Mouse (Mus musculus): ENCODE data around the gene Gm10277. TPM values are rescaled to one million over a fixed set of nuclear protein-coding genes. Genes with fewer than 3 reads are reported as not detected.

Gene Gm10277
- polyA plus RNA-seq, 1 experiment from 2014 or later = 2.0 TPM

- WGBS = 74% methylated on average over 7 of the region's 7 CpGs
- Histone ChIP-seq H3K27me3 (ENCODE audit: insufficient read depth, poor library complexity, severe bottlenecking) (no peaks in the 10 kb centered on the region), H3K36me3 (no peaks in the 10 kb centered on the region), H3K4me1 (replicated peaks) (peaks cover 40% of the 10 kb centered on the region), H3K4me3 (no peak overlapping the region), H3K9me3 (no peaks in the 10 kb centered on the region), H3K27ac (peak overlapping the region; percentile 83)
- DNase-seq (ENCODE audit: low spot score) = no peak
These were observed 5.0 kb upstream of the Gm10277 start for GRCm38 (mm10) chr11:77792566-77792909.

GRCm38 (mm10) chr11:77791752-77792565, 4.4 kb upstream of the Gm10277 start:
- H3K4me3 ChIP-seq = no peak overlapping the region
- no peaks in the 10 kb centered on the region for H3K27me3 ChIP-seq (ENCODE audit: insufficient read depth, poor library complexity, severe bottlenecking)
- H3K27ac ChIP-seq = peak overlapping the region; percentile 74
- H3K36me3 ChIP-seq = no peaks in the 10 kb centered on the region
- WGBS = 57% methylated on average over 12 of the region's 12 CpGs
- peaks cover 40% of the 10 kb centered on the region for H3K4me1 ChIP-seq (replicated peaks)
- no peak for DNase-seq (ENCODE audit: low spot score)
- no peaks in the 10 kb centered on the region for H3K9me3 ChIP-seq

GRCm38 (mm10) chr11:77791241-77791727, 3.7 kb upstream of the Gm10277 start:
- no peaks in the 10 kb centered on the region for H3K27me3 ChIP-seq (ENCODE audit: insufficient read depth, poor library complexity, severe bottlenecking)
- WGBS = 33% methylated on average over 8 of the region's 8 CpGs
- peaks cover 44% of the 10 kb centered on the region for H3K4me1 ChIP-seq (replicated peaks)
- no peaks in the 10 kb centered on the region for H3K9me3 ChIP-seq
- DNase-seq (ENCODE audit: low spot score) = peak; percentile 38
- H3K36me3 ChIP-seq = no peaks in the 10 kb centered on the region
- H3K4me3 ChIP-seq = no peak overlapping the region
- peak overlapping the region; percentile 74 for H3K27ac ChIP-seq

DNA sequence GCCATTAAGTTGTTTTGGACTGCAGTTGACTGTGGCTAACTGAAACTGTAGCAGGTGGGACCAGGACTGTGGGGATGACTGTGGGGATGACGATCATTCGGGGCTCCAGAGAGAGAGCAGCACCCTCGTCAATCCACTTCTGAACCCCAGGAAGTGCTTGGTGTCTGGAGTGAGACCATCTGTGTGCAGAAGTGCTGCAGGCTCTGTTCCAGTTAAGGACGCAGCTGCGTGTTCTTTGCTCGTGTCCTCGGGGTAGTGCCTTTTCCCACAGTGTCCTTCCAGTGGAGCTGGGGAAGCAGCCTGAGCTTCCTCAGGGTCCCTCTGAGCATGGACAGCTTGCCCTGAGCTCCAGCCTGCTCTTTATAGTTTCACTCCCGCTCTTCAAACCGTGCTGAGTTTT, 2.7 kb upstream of the Gm10277 start:
- no peaks in the 10 kb centered on the region for H3K9me3 ChIP-seq
- H3K4me1 ChIP-seq (replicated peaks) = peaks cover 54% of the 10 kb centered on the region
- H3K36me3 ChIP-seq = peaks cover 9% of the 10 kb centered on the region; the same call in 1 of the 2 replicates
- WGBS = 54% methylated on average over 9 of the region's 9 CpGs
- H3K4me3 ChIP-seq = no peak overlapping the region
- H3K27ac ChIP-seq = peak overlapping the region; percentile 74
- no peaks in the 10 kb centered on the region for H3K27me3 ChIP-seq (ENCODE audit: insufficient read depth, poor library complexity, severe bottlenecking)
- no peak for DNase-seq (ENCODE audit: low spot score)

GRCm38 (mm10) chr11:77789512-77789911, 2.0 kb upstream of the Gm10277 start:
- no peak for DNase-seq (ENCODE audit: low spot score)
- no peak overlapping the region for H3K27ac ChIP-seq
- H3K36me3 ChIP-seq = peaks cover 10% of the 10 kb centered on the region; the same call in 1 of the 2 replicates
- H3K4me1 ChIP-seq (replicated peaks) = peaks cover 62% of the 10 kb centered on the region
- 91% methylated on average over 5 of the region's 5 CpGs for WGBS
- H3K9me3 ChIP-seq = no peaks in the 10 kb centered on the region
- H3K4me3 ChIP-seq = no peak overlapping the region
- no peaks in the 10 kb centered on the region for H3K27me3 ChIP-seq (ENCODE audit: insufficient read depth, poor library complexity, severe bottlenecking)

GRCm38 (mm10) chr11:77785768-77786561, 1.6 kb downstream of the Gm10277 start:
- 46% methylated on average over 7 of the region's 7 CpGs for WGBS
- peak overlapping the region; percentile 66 for H3K27ac ChIP-seq
- no peaks in the 10 kb centered on the region for H3K27me3 ChIP-seq (ENCODE audit: insufficient read depth, poor library complexity, severe bottlenecking)
- peaks cover 20% of the 10 kb centered on the region for H3K36me3 ChIP-seq
- H3K4me3 ChIP-seq = no peak overlapping the region
- DNase-seq (ENCODE audit: low spot score) = no peak
- no peaks in the 10 kb centered on the region for H3K9me3 ChIP-seq
- peaks cover 54% of the 10 kb centered on the region for H3K4me1 ChIP-seq (replicated peaks)

GRCm38 (mm10) chr11:77785396-77785767, 2.2 kb downstream of the Gm10277 start:
- Histone ChIP-seq H3K36me3 (peaks cover 25% of the 10 kb centered on the region), H3K4me1 (replicated peaks) (peaks cover 54% of the 10 kb centered on the region), H3K27ac (peak overlapping the region; percentile 66), H3K9me3 (no peaks in the 10 kb centered on the region), H3K27me3 (ENCODE audit: insufficient read depth, poor library complexity, severe bottlenecking) (no peaks in the 10 kb centered on the region), H3K4me3 (no peak overlapping the region)
- DNase-seq (ENCODE audit: low spot score) = no peak
- 20% methylated on average over 5 of the region's 5 CpGs for WGBS

DNA sequence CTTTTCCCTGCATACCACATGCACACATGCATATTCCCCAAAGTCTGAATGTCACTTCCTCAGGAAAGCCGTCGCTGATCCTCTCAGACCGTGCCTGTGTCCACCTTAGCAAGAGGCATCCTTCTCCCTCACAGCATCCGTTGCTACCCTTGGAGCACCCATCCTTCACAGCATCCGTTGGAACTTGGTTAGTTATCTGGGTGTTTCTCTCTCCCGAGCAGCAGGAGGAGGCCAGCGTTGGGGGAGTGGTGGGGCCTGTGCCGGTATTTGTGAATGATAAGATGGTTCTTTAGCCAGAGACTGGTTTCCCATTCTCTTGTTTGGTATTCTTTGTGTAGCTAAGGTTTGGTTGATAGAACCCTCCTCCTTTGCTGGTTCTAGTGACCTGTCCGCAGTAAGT, 2.7 kb downstream of the Gm10277 start:
- 83% methylated on average over 9 of the region's 9 CpGs for WGBS

GRCm38 (mm10) chr11:77783747-77784646, 3.5 kb downstream of the Gm10277 start:
- peak overlapping the region; percentile 66 for H3K27ac ChIP-seq
- no peaks in the 10 kb centered on the region for H3K9me3 ChIP-seq
- H3K36me3 ChIP-seq = peaks cover 32% of the 10 kb centered on the region
- peaks cover 50% of the 10 kb centered on the region for H3K4me1 ChIP-seq (replicated peaks)
- no peaks in the 10 kb centered on the region for H3K27me3 ChIP-seq (ENCODE audit: insufficient read depth, poor library complexity, severe bottlenecking)
- DNase-seq (ENCODE audit: low spot score) = no peak
- no peak overlapping the region for H3K4me3 ChIP-seq
- WGBS = 58% methylated on average over 18 of the region's 18 CpGs

More for the DNA sequence above, 2.7 kb downstream of the Gm10277 start:
- DNase-seq (ENCODE audit: low spot score) = no peak
- H3K27me3 ChIP-seq (ENCODE audit: insufficient read depth, poor library complexity, severe bottlenecking) = no peaks in the 10 kb centered on the region
- no peaks in the 10 kb centered on the region for H3K9me3 ChIP-seq
- peaks cover 50% of the 10 kb centered on the region for H3K4me1 ChIP-seq (replicated peaks)
- H3K4me3 ChIP-seq = no peak overlapping the region
- H3K27ac ChIP-seq = peak overlapping the region; percentile 66
- peaks cover 25% of the 10 kb centered on the region for H3K36me3 ChIP-seq

DNA sequence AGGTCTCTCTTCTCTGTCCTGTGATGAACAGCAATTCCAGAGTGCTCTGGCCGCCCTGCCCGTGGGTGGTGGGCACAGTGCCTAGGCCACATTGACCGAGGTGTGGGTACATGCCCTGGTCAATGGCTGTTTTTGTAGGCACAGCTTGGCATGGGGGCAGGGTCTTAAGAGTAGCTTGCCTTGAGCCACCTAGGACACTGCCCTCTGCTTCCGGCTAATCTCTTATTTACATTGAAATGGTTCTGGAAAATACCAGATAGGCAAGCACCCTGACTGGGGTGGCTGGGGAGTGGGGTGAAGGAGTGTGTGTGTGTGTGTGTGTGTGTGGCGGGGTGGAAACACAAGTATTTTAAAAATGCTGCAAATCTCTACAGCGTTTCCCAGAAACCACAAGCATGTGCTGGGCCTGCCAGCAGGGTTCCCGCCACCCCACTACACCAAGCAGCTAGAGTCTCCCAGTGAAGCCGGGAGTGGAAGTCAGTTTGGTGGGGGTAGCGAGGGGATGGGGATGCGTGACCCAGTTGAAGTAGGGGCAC, 4.3 kb downstream of the Gm10277 start:
- 66% methylated on average over 10 of the region's 10 CpGs for WGBS
- H3K36me3 ChIP-seq = peaks cover 39% of the 10 kb centered on the region
- H3K27me3 ChIP-seq (ENCODE audit: insufficient read depth, poor library complexity, severe bottlenecking) = no peaks in the 10 kb centered on the region
- H3K4me1 ChIP-seq (replicated peaks) = peaks cover 50% of the 10 kb centered on the region
- H3K4me3 ChIP-seq = no peak overlapping the region
- H3K9me3 ChIP-seq = no peaks in the 10 kb centered on the region
- DNase-seq (ENCODE audit: low spot score) = no peak
- H3K27ac ChIP-seq = 0 out of 2 replicates have a peak overlapping the region, but pooled peaks have one; percentile 66

DNA sequence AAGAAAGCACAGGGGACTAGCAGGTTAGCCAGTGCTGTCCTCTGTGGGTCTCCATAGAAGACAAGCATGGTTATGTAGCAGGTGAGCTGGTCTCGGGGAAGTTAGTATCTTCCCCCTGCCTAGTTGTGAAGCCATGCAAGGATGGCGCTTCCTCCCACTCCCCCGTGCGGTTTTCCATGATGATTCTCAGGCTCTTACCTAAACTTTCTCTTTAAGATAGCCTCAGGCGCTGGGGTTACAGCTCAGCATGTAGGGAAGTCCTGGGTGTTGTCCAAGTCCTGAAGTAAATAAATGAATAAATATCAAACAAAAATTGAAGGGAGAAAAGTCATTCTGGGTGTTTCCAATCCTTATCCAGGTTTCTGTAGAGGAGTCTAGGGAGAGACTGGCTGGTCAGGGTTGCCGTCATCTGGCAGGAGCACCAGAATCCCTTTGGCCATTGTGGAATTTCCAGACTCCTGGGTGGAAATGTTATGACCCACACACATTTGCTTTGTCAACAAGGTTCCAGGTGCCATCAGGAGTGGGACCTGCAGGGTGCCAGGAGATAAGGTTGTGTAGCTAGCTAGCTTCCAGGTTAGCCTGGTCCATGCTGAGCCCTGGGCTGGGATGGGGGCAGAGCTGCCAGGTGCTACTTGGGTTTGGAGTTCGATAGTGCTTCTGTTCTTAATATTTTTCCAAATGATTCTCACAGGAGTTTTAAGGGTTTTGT, 5.3 kb downstream of the Gm10277 start:
- no peak for DNase-seq (ENCODE audit: low spot score)
- 88% methylated on average over 7 of the region's 7 CpGs for WGBS

More for the DNA sequence above, 5.3 kb downstream of the Gm10277 start:
- Histone ChIP-seq H3K36me3 (peaks cover 49% of the 10 kb centered on the region), H3K4me1 (replicated peaks) (peaks cover 50% of the 10 kb centered on the region), H3K9me3 (no peaks in the 10 kb centered on the region), H3K27me3 (ENCODE audit: insufficient read depth, poor library complexity, severe bottlenecking) (no peaks in the 10 kb centered on the region), H3K4me3 (no peak overlapping the region), H3K27ac (no peak overlapping the region)
